Mouse (Mus musculus): Measurements from ENCODE around the gene Htatsf1.

Htatsf1 gene

DNA sequence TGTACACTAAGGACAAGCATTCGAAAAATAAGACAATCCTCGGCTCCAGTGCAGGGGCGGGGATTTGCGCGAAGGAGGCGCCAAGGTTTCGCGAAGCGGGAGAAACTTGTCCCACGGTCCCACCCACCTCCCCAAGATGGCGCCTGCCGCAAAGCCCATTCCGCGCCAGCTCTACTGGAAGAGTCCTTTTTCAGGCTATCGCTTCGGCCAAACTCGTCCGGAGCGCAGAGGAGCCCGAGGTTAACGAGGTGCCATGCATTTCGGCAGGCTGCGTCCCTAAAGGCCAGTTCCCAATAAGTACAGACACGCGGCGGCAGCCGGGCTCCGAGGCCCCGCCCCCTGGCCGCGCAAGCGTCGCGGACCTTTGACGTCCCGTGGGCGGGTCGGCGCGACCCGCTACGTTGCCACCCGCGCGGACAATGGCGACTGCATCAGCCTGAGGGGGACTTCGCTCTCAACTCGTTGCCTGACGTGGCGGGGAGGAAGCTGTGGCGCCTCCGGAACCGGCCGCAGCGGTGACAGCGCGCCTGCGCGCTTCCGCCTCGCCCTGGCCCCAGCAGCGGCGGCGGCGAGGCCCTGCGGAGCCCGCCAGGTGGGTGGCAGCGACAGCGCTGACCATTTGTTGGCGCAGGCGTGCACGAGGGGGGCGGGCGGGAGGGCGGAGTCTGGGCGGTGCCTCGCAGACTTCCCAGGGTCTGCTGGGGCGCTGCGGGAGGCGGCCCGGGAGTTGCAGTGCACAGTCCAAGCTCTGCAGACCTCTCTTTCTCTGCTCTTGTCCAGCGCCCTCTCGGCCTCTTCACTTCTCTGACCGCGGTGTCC is at the start of gene Htatsf1:
Gene Htatsf1 (plus strand): TSS at position 410 of the 819 bp plus-strand sequence.
- DNase-seq (ENCODE audit: low spot score), result peak; percentile 68

DNA sequence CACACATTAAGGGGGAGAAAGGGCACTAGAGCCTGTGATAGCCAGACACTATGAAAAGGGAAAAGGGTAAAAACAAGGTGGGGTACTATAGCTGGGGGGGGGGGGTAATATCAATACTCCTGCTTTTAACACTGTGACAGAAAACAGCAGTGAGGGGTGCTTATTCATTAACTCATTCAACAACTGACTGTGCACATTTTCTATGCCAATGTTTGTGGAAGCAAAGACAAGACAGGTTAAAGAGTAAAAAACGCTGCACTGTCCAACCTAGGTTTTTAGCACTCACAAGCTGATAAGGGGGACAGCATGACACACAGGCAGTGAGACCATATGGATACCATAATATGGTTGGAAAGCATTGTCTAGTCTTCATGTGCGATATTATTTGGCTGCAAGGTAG is 40.5 kb upstream of the Htatsf1 start:
- no peak for DNase-seq (ENCODE audit: low spot score)

DNA sequence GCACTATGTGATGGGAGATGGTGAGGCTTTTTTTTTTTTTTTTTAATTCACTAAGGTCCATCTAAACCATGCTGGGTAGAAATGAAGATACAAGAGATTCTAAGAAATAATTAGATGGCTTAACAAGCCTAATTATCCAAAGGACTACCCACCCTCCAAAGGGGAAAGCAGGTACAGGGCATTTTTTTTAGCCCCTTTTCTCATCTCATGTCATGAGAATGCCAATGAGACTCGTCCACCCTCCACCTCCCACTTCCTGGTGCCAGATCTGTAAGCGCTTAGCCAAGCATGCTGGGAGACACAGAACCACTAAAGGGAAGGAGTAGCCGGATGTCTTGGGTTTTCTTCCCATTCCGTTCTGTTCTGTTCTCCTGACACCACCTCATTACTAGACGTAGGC is 10.6 kb upstream of the Htatsf1 start, which contains the start of gene Brs3:
Gene Brs3 (plus strand): TSS at position 301 of the 400 bp plus-strand sequence.
- DNase-seq (ENCODE audit: low spot score), result no peak

GRCm38 (mm10) chrX:57043869-57044268 is 9.5 kb upstream of the Htatsf1 start:
- DNase-seq (ENCODE audit: low spot score), result no peak

DNA sequence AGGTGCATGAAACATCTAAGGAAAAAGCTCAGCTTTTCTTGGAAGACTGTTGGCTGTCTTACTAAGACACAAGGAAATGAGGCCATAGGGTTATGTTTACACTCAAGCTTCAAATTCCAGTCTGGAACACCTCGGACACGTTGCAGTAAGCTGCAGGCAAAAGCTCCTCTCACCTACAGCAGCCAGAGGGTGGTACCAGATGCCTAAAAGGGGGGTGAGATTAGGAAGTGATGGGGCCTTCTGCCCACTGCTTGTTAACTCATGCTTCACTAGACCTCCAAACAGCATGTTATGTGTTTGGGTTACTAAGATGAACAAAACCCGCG is 572 bp upstream of the Htatsf1 start:
- no peak for DNase-seq (ENCODE audit: low spot score)

DNA sequence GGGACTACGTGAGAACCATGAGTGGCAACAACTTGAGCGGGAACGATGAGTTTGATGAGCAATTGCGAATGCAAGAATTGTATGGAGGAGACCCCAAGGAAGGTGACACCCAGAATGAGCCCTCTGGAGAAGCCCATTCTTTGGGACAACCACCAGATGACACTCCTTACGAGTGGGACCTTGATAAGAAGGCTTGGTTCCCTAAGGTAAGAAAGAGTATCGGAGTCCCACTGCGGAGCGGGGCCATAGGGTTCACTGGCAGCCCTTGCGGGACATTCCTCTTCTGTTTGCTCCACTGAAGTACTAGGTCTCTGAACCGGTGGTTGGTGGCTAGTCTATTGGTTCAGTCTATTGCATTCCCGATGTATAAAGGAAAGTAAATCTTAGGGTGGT is 606 bp downstream of the Htatsf1 start:
- no peak for DNase-seq (ENCODE audit: low spot score)

DNA sequence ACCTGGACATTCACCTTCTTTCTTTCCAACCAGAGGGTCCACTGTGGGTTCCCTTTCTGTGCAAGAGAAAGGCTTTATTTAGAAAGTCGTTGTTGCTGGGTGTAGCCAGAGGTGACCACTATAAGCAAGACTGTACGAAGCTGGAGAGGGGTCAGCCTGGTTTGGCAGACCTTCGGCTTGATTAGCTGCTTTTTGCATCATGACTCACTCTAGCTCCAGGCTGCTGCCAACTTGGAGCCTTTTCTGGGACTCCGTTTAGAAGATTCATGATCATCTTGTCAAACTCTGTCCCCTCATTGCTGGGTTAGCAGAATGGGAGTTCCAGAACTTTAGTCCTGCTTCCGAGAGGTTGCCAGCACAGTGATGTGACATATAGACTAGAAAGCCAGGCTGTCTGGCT is 28.1 kb downstream of the Htatsf1 start:
- DNase-seq (ENCODE audit: low spot score), result no peak

GRCm38 (mm10) chrX:57087806-57088205 is 34.4 kb downstream of the Htatsf1 start, which contains the start of gene Vgll1:
Vgll1 (plus strand) TSS chrX:57088106.
- DNase-seq (ENCODE audit: low spot score), result no peak

- DNase-seq (ENCODE audit: low spot score), result no peak
Observed at GRCm38 (mm10) chrX:57103415-57103814, 50.0 kb downstream of the Htatsf1 start.

DNA sequence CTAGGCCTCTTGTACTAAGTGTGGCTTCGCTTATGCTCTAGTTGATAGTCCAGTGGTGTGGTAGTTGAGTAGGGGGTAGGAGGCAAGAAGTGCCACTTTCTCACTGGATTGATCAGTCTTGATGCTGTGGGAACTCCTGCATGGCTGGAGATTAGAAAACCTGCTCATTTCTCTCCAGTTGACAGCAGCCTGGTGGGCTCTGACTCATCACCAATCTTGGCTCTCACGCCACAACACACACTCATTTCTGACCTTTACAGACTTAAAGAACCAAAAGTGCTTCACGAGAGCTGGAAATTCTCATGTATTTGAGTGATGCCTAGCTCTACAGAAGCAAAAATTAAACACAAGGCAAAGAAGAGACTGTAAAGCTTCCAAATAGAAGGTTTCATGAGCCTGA is 53.6 kb downstream of the Htatsf1 start:
- no peak for DNase-seq (ENCODE audit: low spot score)

Measured in ovary, postnatal 14 days (tissue).